Mouse (Mus musculus): ENCODE data around the gene Prtg.

Gene Prtg

GRCm38 (mm10) chr9:72809077-72809476 lies 2.4 kb downstream of the Prtg start:
- no peak for DNase-seq (ENCODE audit: low spot score)

GRCm38 (mm10) chr9:72810607-72811006 lies 3.9 kb downstream of the Prtg start:
- DNase-seq (ENCODE audit: low spot score): no peak

- DNase-seq (ENCODE audit: low spot score): no peak
Observed at GRCm38 (mm10) chr9:72812091-72812490, 5.4 kb downstream of the Prtg start.

GRCm38 (mm10) chr9:72812594-72813570 lies 6.2 kb downstream of the Prtg start:
- no peak for DNase-seq (ENCODE audit: low spot score)

- DNase-seq (ENCODE audit: low spot score): no peak
Observed at GRCm38 (mm10) chr9:72825511-72825910, 18.8 kb downstream of the Prtg start.

GRCm38 (mm10) chr9:72825976-72826375 lies 19.3 kb downstream of the Prtg start:
- no peak for DNase-seq (ENCODE audit: low spot score)

GRCm38 (mm10) chr9:72828616-72829257 lies 22.1 kb downstream of the Prtg start:
- DNase-seq (ENCODE audit: low spot score): no peak

GRCm38 (mm10) chr9:72833992-72834696 lies 27.5 kb downstream of the Prtg start:
- no peak for DNase-seq (ENCODE audit: low spot score)

GRCm38 (mm10) chr9:72835007-72835406 lies 28.3 kb downstream of the Prtg start:
- DNase-seq (ENCODE audit: low spot score): no peak

GRCm38 (mm10) chr9:72836708-72837495 lies 30.2 kb downstream of the Prtg start:
- no peak for DNase-seq (ENCODE audit: low spot score)

GRCm38 (mm10) chr9:72837598-72838160 lies 31.0 kb downstream of the Prtg start:
- no peak for DNase-seq (ENCODE audit: low spot score)

GRCm38 (mm10) chr9:72838256-72838655 lies 31.6 kb downstream of the Prtg start:
- DNase-seq (ENCODE audit: low spot score): no peak

- no peak for DNase-seq (ENCODE audit: low spot score)
Observed at GRCm38 (mm10) chr9:72839346-72839990, 32.8 kb downstream of the Prtg start.

GRCm38 (mm10) chr9:72844496-72844895 lies 37.8 kb downstream of the Prtg start:
- DNase-seq (ENCODE audit: low spot score): no peak

GRCm38 (mm10) chr9:72846160-72846559 lies 39.5 kb downstream of the Prtg start:
- no peak for DNase-seq (ENCODE audit: low spot score)

- DNase-seq (ENCODE audit: low spot score): no peak
Observed at GRCm38 (mm10) chr9:72851541-72851940, 44.9 kb downstream of the Prtg start.

GRCm38 (mm10) chr9:72851979-72852378 lies 45.3 kb downstream of the Prtg start:
- no peak for DNase-seq (ENCODE audit: low spot score)

GRCm38 (mm10) chr9:72853681-72854190 lies 47.1 kb downstream of the Prtg start:
- DNase-seq (ENCODE audit: low spot score): no peak

GRCm38 (mm10) chr9:72856721-72857120 lies 50.0 kb downstream of the Prtg start:
- no peak for DNase-seq (ENCODE audit: low spot score)

- DNase-seq (ENCODE audit: low spot score): no peak
Observed at GRCm38 (mm10) chr9:72860764-72861163, 54.1 kb downstream of the Prtg start.

GRCm38 (mm10) chr9:72861235-72861634 lies 54.6 kb downstream of the Prtg start:
- no peak for DNase-seq (ENCODE audit: low spot score)
